Mouse (Mus musculus): ENCODE data around the gene Pmpcb.

The Pmpcb gene

DNA sequence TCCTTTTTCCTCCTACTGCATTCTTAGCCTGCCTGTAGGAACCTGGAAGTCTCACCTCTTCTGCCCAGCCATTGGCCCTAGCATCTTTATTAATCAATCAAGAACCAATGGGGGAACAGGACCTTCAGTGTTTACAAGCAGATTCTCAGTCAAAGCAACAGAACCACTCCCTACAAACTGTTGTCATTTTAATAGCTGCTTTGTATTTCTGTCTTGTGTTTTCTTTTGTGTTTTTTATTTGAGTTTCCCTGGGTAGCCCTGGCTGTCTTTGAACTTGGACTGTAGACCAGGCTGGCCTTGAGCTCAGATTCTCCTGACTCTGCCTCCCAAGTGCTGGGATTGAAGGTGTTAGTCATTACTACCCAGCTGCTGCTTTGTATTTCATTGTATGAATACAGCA is 55.2 kb downstream of the Pmpcb start:
- DNase-seq (ENCODE audit: low spot score in 2 of 2): no peak

DNA sequence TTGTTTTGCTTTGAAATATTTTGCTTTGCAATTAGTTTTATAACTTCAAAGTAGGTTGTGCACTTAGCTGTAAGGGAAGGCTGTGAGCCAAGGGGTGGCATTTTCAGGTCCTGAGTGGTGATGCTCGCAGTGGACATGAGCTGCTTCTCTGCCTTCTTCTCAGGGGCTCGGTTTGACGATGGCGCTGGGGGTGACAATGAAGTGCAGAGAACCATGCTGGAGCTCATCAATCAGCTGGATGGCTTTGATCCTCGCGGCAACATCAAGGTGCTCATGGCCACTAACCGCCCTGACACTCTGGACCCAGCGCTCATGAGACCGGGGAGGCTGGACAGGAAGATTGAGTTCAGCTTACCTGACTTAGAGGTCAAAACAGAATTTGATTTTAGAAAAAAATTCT is 66.0 kb downstream of the Pmpcb start:
- no peak for DNase-seq (ENCODE audit: low spot score in 2 of 2)

DNA sequence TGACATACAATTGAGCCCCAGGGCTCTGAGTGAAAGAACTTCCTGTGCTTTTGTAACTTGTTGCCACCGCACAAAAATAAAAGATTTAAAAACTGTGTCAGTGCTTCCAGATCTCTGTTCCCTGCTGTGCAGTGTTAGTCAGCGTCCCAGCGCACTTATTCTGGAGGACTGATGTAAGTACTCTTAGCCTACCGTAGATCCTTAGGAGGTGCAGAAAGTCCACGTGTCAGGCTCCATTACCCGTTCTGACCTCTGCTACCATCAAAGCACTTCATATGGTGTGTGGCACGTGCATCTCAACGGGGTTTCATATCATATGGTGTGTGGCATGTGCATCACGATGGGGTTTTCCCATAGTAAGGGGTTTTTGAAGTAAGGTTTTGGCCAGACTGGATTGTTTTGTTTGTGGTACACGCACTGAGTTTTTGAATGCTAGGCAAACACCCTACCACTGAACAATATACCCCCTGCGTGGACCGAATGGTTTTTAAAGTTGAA is 66.8 kb downstream of the Pmpcb start:
- no peak for DNase-seq (ENCODE audit: low spot score in 2 of 2)

DNA sequence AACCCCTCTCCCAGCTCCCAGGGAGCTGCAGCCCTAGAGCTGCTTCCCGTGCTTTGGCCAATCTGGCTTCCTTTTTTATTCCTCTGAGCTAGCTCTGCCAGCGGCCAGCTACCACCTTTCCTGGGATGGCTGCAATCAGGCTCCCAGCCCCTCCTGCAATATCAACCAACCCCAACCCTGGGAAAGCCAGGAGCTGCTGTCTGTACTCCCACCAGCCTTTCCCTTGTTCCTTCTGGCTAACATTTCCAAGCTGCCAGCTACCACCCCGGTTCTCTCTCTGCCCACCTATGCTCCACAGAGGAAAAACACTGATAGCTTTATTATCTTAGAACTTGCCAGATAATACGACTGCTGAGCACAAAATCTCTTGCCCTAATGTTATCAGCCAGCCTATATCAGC is 67.9 kb downstream of the Pmpcb start:
- no peak for DNase-seq (ENCODE audit: low spot score in 2 of 2)

All from spleen, postnatal 4 days (tissue).